In genomic region chr1:127507042-127507650, GRCm38 (mm10) we compare ENCODE assay signal across 12 mouse cellular contexts.
DNase-seq lines count a peak whose midpoint lies in the region; ATAC-seq lines count a peak whose summit lies in the region.
"Had no signal": no experiment of that assay in that cellular context is flagged by ENCODE, and none has a peak within 500 bp of the region (broad histone marks: within the 10 kb centered on the region; RNA-seq: fewer than 3 reads in every experiment).

No protein-coding gene starts in this region.

- H3K4me1 ChIP-seq in midbrain, embryonic 11.5 days (ENCODE audit: control insufficient read depth, insufficient read depth, low read length): peaks cover 5% of the 10 kb centered on the region
- H3K4me1 ChIP-seq: intestine, embryonic 15.5 days had no signal

- peak overlapping the region; percentile 7; the same call in 1 of the 2 replicates for H3K27ac ChIP-seq in midbrain, embryonic 11.5 days (ENCODE audit: low read depth, low read length)
- H3K27ac ChIP-seq: heart, embryonic 15.5 days; intestine, embryonic 15.5 days had no signal

- H3K27me3 ChIP-seq in midbrain, embryonic 11.5 days (ENCODE audit: control insufficient read depth, insufficient read depth, low read length): no peaks in the 10 kb centered on the region
- H3K27me3 ChIP-seq: heart, embryonic 15.5 days; intestine, embryonic 15.5 days had no signal

- H3K9ac ChIP-seq in midbrain, embryonic 11.5 days (ENCODE audit: low read length): no peak overlapping the region
- H3K9ac ChIP-seq: heart, embryonic 15.5 days; intestine, embryonic 15.5 days had no signal

- H3K4me2 ChIP-seq in midbrain, embryonic 11.5 days: no peak overlapping the region
- H3K4me2 ChIP-seq: heart, embryonic 15.5 days; intestine, embryonic 15.5 days had no signal

- no peaks in the 10 kb centered on the region for H3K36me3 ChIP-seq in midbrain, embryonic 11.5 days (ENCODE audit: control insufficient read depth, insufficient read depth, low read length)
- H3K36me3 ChIP-seq: heart, embryonic 15.5 days; intestine, embryonic 15.5 days had no signal

- ATAC-seq in midbrain, embryonic 11.5 days (ENCODE audit: low FRiP score): no peak
- ATAC-seq: intestine, embryonic 15.5 days had no signal

- H3K4me3 ChIP-seq in midbrain, embryonic 11.5 days (ENCODE audit: low read depth, low read length): no peak overlapping the region
- H3K4me3 ChIP-seq: heart, embryonic 15.5 days; intestine, embryonic 15.5 days had no signal

- no peaks in the 10 kb centered on the region for H3K9me3 ChIP-seq in midbrain, embryonic 11.5 days (ENCODE audit: control insufficient read depth, low read length)
- H3K9me3 ChIP-seq: heart, embryonic 15.5 days; intestine, embryonic 15.5 days had no signal

- peak; percentile 31 for DNase-seq in adrenal gland, postnatal 10 days
- DNase-seq in adrenal gland, adult 8-10 months: no peak
- DNase-seq in ES-CJ7 (ENCODE audit: low read depth, low spot score): peak; percentile 83
- peak; percentile 83 for DNase-seq in cerebellum, adult 9-10 months
- peak; percentile 64 for DNase-seq in midbrain, embryonic 11.5 days (ENCODE audit: low spot score, missing footprints)
- no peak for DNase-seq in layer of hippocampus, adult 8-10 months (ENCODE audit: low spot score in 2 of 2)
- no peak for DNase-seq in right cerebral cortex, adult 18-20 months
- DNase-seq in adrenal gland, postnatal 36 days: no peak
- DNase-seq: kidney, postnatal 10 days; lung, adult 2 months had no signal

- WGBS in midbrain, embryonic 11.5 days: 76% methylated on average over 10 of the region's 10 CpGs

Comparison
In these comparisons a context has a peak if more than half of its experiments do, and no peak if none do; other contexts are left out.
1. DNase-seq: peak in adrenal gland, postnatal 10 days (single experiment), ES-CJ7 (single experiment), cerebellum, adult 9-10 months (single experiment) and midbrain, embryonic 11.5 days (single experiment); none in adrenal gland, adult 8-10 months (single experiment), layer of hippocampus, adult 8-10 months (0 of 2), right cerebral cortex, adult 18-20 months (single experiment) and adrenal gland, postnatal 36 days (0 of 2).